Mouse (Mus musculus) intestine, embryonic 16.5 days (tissue): ENCODE data around the gene Gcnt2. TPM values are rescaled to one million over a fixed set of nuclear protein-coding genes. Genes with fewer than 3 reads are reported as not detected.

Source experiments
- microRNA-seq: library from miRNA; unstranded; fragments of <30 nt; microRNA quantifications from one replicate; pipeline ENCODE4, GENCODE M21; 2016
- polyA plus RNA-seq: library from polyadenylated mRNA; unstranded; fragments of >200 nt; fragmentation: Nextera tagmentation; extraction: Ambion mirVana; gene quantifications from 2 replicates; pipeline ENCODE4 v1.2.1, GENCODE M21; 2015

The Gcnt2 gene
- polyA plus RNA-seq, 1 experiment from 2014 or later = 14.5 TPM

Small RNA genes lying within 50 kb of the gene (microRNA-seq; reads per million reads assigned to microRNA genes)
- gene Mir5124a = not detected

Other genes with a start within 250 kb of the Gcnt2 start
- gene Tfap2a, start 121.4 kb upstream of the Gcnt2 start, polyA plus RNA-seq = 0.16 and 0.24 TPM in 2 replicates
- 82.6 and 87.7 TPM in 2 replicates for gene Pak1ip1, start 141.3 kb downstream of the Gcnt2 start, polyA plus RNA-seq
- 347 and 351 TPM in 2 replicates for gene Tmem14c, start 156.5 kb downstream of the Gcnt2 start, polyA plus RNA-seq
- gene Mak, start 220.0 kb downstream of the Gcnt2 start, polyA plus RNA-seq = 0.11 and 0.40 TPM in 2 replicates